Mouse (Mus musculus) frontal cortex, postnatal 36 days (tissue): ENCODE measurements around the gene Frmd4a.

Experiments
- DNase-seq, 2 experiments: peaks; one replicate each; pipeline ENCODE4 v3.0.0; 2022; ENCODE audit warnings: low spot score in 2 of 2

Gene Frmd4a

GRCm38 (mm10) chr2:4286390-4286901 is 268.9 kb downstream of the Frmd4a start:
- DNase-seq = no peak

- DNase-seq = no peak
These were observed 273.0 kb downstream of the Frmd4a start for GRCm38 (mm10) chr2:4290475-4290874.

- peak; percentile 82 to 89 for DNase-seq
These were observed 273.6 kb downstream of the Frmd4a start for GRCm38 (mm10) chr2:4291100-4291499.

- DNase-seq = no peak
These were observed 274.2 kb downstream of the Frmd4a start for GRCm38 (mm10) chr2:4291671-4292070.

GRCm38 (mm10) chr2:4293726-4294125 is 276.2 kb downstream of the Frmd4a start:
- no peak for DNase-seq

GRCm38 (mm10) chr2:4295641-4296040 is 278.1 kb downstream of the Frmd4a start:
- no peak for DNase-seq

GRCm38 (mm10) chr2:4296881-4297280 is 279.4 kb downstream of the Frmd4a start:
- DNase-seq = no peak

GRCm38 (mm10) chr2:4298325-4299215 is 281.1 kb downstream of the Frmd4a start:
- DNase-seq = no peak

- no peak for DNase-seq
These were observed 282.1 kb downstream of the Frmd4a start for GRCm38 (mm10) chr2:4299593-4299992.

- DNase-seq = no peak
These were observed 282.9 kb downstream of the Frmd4a start for GRCm38 (mm10) chr2:4300383-4300811.

- DNase-seq = no peak
These were observed 283.3 kb downstream of the Frmd4a start for GRCm38 (mm10) chr2:4300816-4301215.

GRCm38 (mm10) chr2:4301256-4301655 is 283.7 kb downstream of the Frmd4a start:
- DNase-seq = no peak

GRCm38 (mm10) chr2:4301692-4302091 is 284.2 kb downstream of the Frmd4a start:
- no peak for DNase-seq

GRCm38 (mm10) chr2:4302119-4302518 is 284.6 kb downstream of the Frmd4a start:
- DNase-seq = no peak

- no peak for DNase-seq
These were observed 289.6 kb downstream of the Frmd4a start for GRCm38 (mm10) chr2:4307076-4307475.

- no peak for DNase-seq
These were observed 297.0 kb downstream of the Frmd4a start for GRCm38 (mm10) chr2:4314545-4314944.

- DNase-seq = no peak
These were observed 299.1 kb downstream of the Frmd4a start for GRCm38 (mm10) chr2:4316589-4316988.

GRCm38 (mm10) chr2:4318134-4318533 is 300.6 kb downstream of the Frmd4a start:
- no peak for DNase-seq

- DNase-seq = no peak
These were observed 308.9 kb downstream of the Frmd4a start for GRCm38 (mm10) chr2:4326241-4327010.

- peak; percentile 33 to 48 for DNase-seq
These were observed 309.5 kb downstream of the Frmd4a start for GRCm38 (mm10) chr2:4327011-4327340.

GRCm38 (mm10) chr2:4332441-4332840 is 314.9 kb downstream of the Frmd4a start:
- DNase-seq = no peak

GRCm38 (mm10) chr2:4334201-4334600 is 316.7 kb downstream of the Frmd4a start:
- peak in 1 of 2 experiments; percentile 21 for DNase-seq

- no peak for DNase-seq
These were observed 317.4 kb downstream of the Frmd4a start for GRCm38 (mm10) chr2:4334936-4335335.
